Mouse (Mus musculus) adrenal gland, postnatal 10 days (tissue): ENCODE measurements around the gene Dnali1. TPM values are rescaled to one million over a fixed set of nuclear protein-coding genes. Genes with fewer than 3 reads are reported as not detected.

Source experiments
- DNase-seq: peaks from one replicate; pipeline ENCODE4 v3.0.0; 2021; ENCODE audit warnings: mixed read lengths
- total RNA-seq, 2 experiments: library from RNA; stranded (reverse); gene quantifications; 2 replicates each; pipeline ENCODE4 v1.2.3; 2021

Gene Dnali1
- total RNA-seq, 2 experiments from 2014 or later = not detected

DNA sequence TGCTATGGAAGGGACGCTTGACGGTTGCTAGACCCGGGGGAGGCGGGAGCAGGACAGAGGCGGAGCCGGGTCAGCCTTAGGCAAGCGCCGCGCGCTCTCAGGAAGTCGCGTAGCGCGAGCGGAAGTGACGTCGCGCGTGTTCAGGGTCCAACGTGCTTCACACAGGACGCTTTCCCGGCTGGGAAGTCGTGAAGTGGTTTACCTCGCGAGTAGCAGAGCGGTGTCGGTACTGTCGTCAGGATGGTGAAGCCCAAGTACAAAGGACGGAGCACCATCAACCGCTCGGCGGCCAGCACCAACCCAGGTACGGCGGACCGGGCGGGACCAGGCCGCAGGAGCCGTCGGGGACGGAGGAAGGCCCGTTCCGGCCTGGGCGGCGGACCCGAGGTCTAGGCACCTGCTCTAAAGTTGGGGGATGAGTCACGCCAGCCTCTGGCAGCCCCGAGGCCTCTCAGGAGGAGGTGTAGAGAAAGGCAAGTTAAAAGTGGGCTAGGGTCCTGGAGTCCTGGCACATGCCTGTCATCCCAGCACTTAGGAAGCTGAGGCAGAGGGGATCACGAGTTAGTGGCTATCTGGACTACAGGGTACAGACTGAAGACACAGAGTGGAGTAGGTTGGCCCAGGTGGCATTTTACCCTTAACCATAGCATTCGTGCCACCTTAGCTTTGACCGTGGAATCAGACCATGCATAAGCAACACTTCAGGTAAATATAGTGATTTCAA lies 35.5 kb downstream of the Dnali1 start:
- DNase-seq = peak; percentile 97

DNA sequence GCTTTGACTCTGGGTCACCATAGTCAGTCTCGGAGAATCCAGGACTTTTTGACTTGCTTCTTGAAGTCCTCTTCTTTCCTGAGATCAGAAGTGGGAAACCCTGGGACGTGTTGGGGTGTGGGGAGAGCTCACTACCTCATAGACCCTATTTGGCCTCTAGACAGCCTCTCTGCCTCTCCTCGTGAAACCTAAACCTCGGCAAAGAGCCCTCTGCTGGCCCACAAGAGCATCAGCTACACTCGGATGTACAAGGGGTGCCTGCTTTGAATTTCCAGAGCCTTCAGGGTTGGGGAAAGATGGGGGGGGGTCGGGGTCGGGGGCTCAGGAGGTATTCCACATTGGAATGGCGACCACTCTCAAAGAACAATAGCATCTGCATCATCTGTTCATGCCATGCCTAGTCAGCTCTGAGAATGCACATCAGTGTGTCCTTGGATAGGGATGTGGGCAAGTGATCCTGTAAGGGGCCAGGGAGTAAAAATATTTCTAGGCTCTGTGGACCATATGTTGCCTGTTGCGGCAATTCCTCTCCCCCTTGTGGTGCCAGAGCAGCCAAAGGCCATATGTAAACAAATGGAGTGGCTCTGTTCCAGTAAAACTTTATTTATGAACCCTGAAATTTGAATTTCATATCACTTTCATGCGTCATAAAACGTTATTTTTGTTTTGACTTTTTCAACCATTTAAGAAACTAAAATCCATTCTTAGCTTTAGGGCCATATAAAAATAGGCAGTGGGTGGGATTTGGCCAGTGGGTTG lies 44.5 kb downstream of the Dnali1 start:
- no peak for DNase-seq

GRCm38 (mm10) chr4:125017431-125017830 lies 48.1 kb downstream of the Dnali1 start:
- DNase-seq = peak; percentile 85

- DNase-seq = peak; percentile 33
These were observed 49.5 kb downstream of the Dnali1 start, which contains the start of gene Gnl2 for GRCm38 (mm10) chr4:125015806-125016635. TSS of gene Gnl2 (plus strand) at chr4:125016585.

DNA sequence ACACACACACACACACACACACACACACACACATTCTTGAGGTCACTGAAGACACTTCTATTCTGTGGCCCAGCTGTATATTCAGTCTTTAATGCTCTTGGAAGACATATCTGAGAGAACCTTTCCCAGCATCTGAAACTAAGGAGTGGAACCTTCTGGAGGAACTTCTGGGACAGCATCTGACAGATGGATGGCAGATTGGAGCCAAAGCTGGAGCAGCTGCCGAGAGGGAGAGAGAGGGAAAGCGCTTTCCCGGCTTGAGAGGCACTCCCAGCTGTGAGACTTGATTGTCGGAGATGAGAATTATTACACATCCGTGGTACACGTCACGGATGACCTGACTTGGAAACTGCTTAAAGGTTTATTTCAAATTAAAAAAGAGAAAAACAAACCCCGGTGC lies 56.8 kb downstream of the Dnali1 start:
- no peak for DNase-seq

DNA sequence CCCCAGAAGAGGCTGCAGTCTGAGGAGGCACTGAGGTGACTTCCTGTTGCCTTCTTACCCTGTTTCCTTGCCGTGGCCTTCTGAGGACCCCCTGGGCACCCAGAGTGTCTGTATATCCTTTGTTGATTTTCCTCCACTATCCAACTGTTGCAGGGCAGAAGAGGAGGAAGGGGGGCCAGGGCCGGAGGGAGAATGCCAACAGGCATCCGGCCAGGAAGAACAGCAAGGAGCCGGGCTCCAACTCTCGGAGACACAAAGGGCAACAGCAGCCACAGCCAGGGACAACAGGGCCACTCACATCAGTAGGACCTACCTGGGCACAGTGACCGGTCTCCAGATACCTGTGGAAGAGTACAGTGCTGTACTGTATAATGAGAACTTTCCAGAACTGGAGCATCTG lies 57.3 kb downstream of the Dnali1 start:
- DNase-seq = no peak

DNA sequence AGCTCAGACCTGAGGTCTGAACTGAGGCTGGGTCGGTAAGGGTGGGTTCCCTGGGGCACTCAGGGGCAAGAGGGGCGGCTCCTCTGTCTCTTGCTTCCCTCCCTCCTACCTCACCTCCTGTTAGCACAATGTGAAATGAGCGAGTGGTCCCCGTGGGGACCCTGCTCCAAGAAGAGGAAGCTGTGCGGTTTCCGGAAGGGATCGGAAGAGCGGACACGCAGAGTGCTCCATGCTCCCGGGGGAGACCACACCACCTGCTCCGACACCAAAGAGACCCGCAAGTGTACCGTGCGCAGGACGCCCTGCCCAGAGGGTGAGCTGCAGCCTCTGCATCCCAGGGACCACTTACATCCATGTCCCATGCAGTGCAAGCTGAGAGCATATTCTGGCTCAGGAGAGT lies 58.0 kb downstream of the Dnali1 start:
- no peak for DNase-seq

Other genes starting within 250 kb of the Dnali1 start
- gene Yrdc, start 215.0 kb downstream of the Dnali1 start, total RNA-seq = 10 to 100 TPM; 34.9 to 42.9 TPM
- 10 to 100 TPM; 49.6 to 54.7 TPM for gene 1110065P20Rik, start 214.5 kb downstream of the Dnali1 start, total RNA-seq
- 1 to 10 TPM; 3.5 to 5.2 TPM for gene Maneal, start 203.5 kb downstream of the Dnali1 start, total RNA-seq
- gene Epha10, start 184.8 kb downstream of the Dnali1 start, total RNA-seq = 1 to 10 TPM; 4.5 to 4.9 TPM
- gene 9930104L06Rik, start 128.7 kb downstream of the Dnali1 start, total RNA-seq = 10 to 100 TPM in 1 of 2 experiments, 1 to 10 TPM in 1; 9.6 to 11.1 TPM
- 10 to 100 TPM; 18.6 to 19.2 TPM for gene Cdca8, start 126.4 kb downstream of the Dnali1 start, total RNA-seq
- 1 to 10 TPM; 5.2 to 6.0 TPM for gene Rspo1, start 79.3 kb downstream of the Dnali1 start, total RNA-seq
- 10 to 100 TPM; 51.9 to 55.5 TPM for gene Gnl2, start 49.1 kb downstream of the Dnali1 start, total RNA-seq
- 10 to 100 TPM; 15.5 to 16.7 TPM for gene Snip1, start 969 bp upstream of the Dnali1 start, total RNA-seq
- gene Meaf6, start 19.4 kb upstream of the Dnali1 start, total RNA-seq = 10 to 100 TPM; 23.8 to 36.0 TPM
- 1 to 10 TPM; 4.6 to 6.8 TPM for gene Zc3h12a, start 62.1 kb upstream of the Dnali1 start, total RNA-seq